Mouse (Mus musculus) liver, embryonic 12.5 days (tissue): ENCODE measurements around the gene Acsbg2. TPM values are rescaled to one million over a fixed set of nuclear protein-coding genes. Genes with fewer than 3 reads are reported as not detected.

ENCODE experiments used
- ATAC-seq: fragments of 200-750 bp; cut with Nextera tagmentation; 2 replicates; pipeline ENCODE4 v1.8.0; 2017; ENCODE audit warnings: moderate number of reproducible peaks, mild to moderate bottlenecking, moderate library complexity
- H3K27ac ChIP-seq: fragments of 300-500 bp; sonication (generic); 2 replicates; pipeline ENCODE4 v1.5.1; 2016; ENCODE audit warnings: mild to moderate bottlenecking
- H3K27me3 ChIP-seq: fragments of 300-500 bp; sonication (generic); replicated peaks from 2 replicates; pipeline ENCODE4 v1.6.1; 2016; ENCODE audit warnings: mild to moderate bottlenecking, moderate library complexity
- H3K36me3 ChIP-seq: fragments of 300-500 bp; sonication (generic); 2 replicates; pipeline ENCODE4 v1.6.1; 2016; ENCODE audit warnings: mild to moderate bottlenecking, moderate library complexity
- H3K4me1 ChIP-seq: fragments of 300-500 bp; sonication (generic); 2 replicates; pipeline ENCODE4 v1.6.1; 2016
- H3K4me2 ChIP-seq: fragments of 300-500 bp; sonication (generic); 2 replicates; pipeline ENCODE4 v1.6.1; 2016; ENCODE audit warnings: mild to moderate bottlenecking, moderate library complexity
- H3K4me3 ChIP-seq: fragments of 300-500 bp; sonication (generic); 2 replicates; pipeline ENCODE4 v1.5.1; 2016; ENCODE audit warnings: mild to moderate bottlenecking, moderate library complexity
- H3K9ac ChIP-seq: fragments of 300-500 bp; sonication (generic); 2 replicates; pipeline ENCODE4 v1.6.1; 2016; ENCODE audit warnings: mild to moderate bottlenecking, moderate library complexity
- H3K9me3 ChIP-seq: fragments of 300-500 bp; sonication (generic); replicated peaks from 2 replicates; pipeline ENCODE4 v1.6.1; 2016; ENCODE audit warnings: mild to moderate bottlenecking, moderate library complexity
- WGBS: fragments of 180-500 bp; shearing (Covaris S2); methylation state at CpG from one replicate; pipeline ENCODE4 v1.1.7; 2016; ENCODE audit not compliant: insufficient replicate concordance; 5-methylcytosine and 5-hydroxymethylcytosine counted together
- polyA plus RNA-seq: library from polyadenylated mRNA; unstranded; fragments of >200 nt; fragmentation: Nextera tagmentation; extraction: Ambion mirVana; gene quantifications from 2 replicates; pipeline ENCODE4 v1.2.1, GENCODE M21; 2016

The Acsbg2 gene
- polyA plus RNA-seq, 1 experiment from 2014 or later, result not detected

DNA sequence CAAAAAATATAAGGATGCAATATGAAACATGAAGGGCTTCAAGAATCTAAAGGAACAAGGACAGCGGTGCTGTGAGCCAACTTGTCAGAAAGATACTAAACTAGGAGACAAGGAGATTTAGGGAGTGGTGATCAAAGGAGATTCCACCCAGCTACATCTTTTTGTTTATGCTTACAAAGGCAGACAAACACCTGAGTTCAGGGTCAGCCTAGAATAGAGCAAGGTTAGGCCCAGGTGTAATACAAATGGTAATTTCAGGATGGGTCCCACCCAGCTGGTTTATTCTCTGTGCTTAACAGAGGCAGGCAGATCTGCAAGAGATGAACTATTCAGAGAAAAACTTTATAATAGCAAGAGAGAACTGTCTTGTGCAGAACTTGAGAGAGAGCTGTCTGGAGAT lies 40.9 kb downstream of the Acsbg2 start:
- Histone ChIP-seq H3K9ac (no peak overlapping the region), H3K36me3 (no peaks in the 10 kb centered on the region), H3K4me2 (no peak overlapping the region), H3K4me1 (peaks cover 49% of the 10 kb centered on the region), H3K27ac (no peak overlapping the region), H3K27me3 (peaks cover 55% of the 10 kb centered on the region), H3K4me3 (no peak overlapping the region), H3K9me3 (no peaks in the 10 kb centered on the region)
- WGBS, result 77% methylated on average over 1 of the region's 1 CpGs
- ATAC-seq, result no peak

DNA sequence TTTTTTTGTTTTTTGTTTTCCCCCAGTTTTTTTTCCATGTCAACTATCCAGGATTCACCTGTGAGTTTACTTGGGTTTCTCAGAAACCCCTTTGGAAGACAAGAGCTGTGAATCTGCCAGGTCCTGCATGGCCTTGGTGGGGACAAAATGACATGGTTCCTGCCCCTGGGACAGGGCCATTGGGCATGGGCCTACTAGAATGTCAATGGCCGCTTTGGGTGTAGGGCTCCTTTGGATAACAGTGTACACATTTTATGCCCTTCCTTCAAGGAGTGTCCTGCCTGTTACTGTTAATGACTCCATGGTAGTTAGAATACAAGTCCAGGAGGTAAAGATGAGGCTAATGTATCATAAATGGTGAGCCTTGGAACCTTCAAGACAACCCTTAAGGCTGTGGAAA lies 41.3 kb downstream of the Acsbg2 start:
- no peak overlapping the region for H3K4me3 ChIP-seq
- no peak overlapping the region for H3K9ac ChIP-seq
- peaks cover 54% of the 10 kb centered on the region for H3K4me1 ChIP-seq
- peaks cover 50% of the 10 kb centered on the region for H3K27me3 ChIP-seq
- no peaks in the 10 kb centered on the region for H3K36me3 ChIP-seq
- 75% methylated on average over 1 of the region's 1 CpGs for WGBS
- no peak for ATAC-seq
- no peak overlapping the region for H3K27ac ChIP-seq
- H3K9me3 ChIP-seq, result no peaks in the 10 kb centered on the region
- H3K4me2 ChIP-seq, result no peak overlapping the region

GRCm38 (mm10) chr17:56831111-56831816 lies 43.0 kb downstream of the Acsbg2 start:
- H3K4me3 ChIP-seq, result peak overlapping the region; percentile 92
- peaks cover 35% of the 10 kb centered on the region for H3K27me3 ChIP-seq
- H3K9ac ChIP-seq, result peak overlapping the region; percentile 66
- H3K27ac ChIP-seq, result no peak overlapping the region
- peak overlapping the region; percentile 94 for H3K4me2 ChIP-seq
- H3K9me3 ChIP-seq, result no peaks in the 10 kb centered on the region
- ATAC-seq, result peak; percentile 92
- under 1% methylated on average over 42 of the region's 42 CpGs for WGBS
- H3K4me1 ChIP-seq, result peaks cover 65% of the 10 kb centered on the region
- H3K36me3 ChIP-seq, result no peaks in the 10 kb centered on the region

GRCm38 (mm10) chr17:56830411-56831110 lies 43.7 kb downstream of the Acsbg2 start, which contains the start of gene Rfx2:
Gene Rfx2 (minus strand): TSS chr17:56831013.
- no peak; the same call in 1 of the 2 replicates for ATAC-seq
- under 1% methylated on average over 37 of the region's 62 CpGs for WGBS
- peak within 1 kb of the TSS; percentile 92 for H3K4me3 ChIP-seq
- no peaks in the 10 kb centered on the region for H3K9me3 ChIP-seq
- no peaks in the 10 kb centered on the region for H3K36me3 ChIP-seq
- H3K27ac ChIP-seq, result peak within 1 kb of the TSS; percentile 96
- peaks cover 65% of the 10 kb centered on the region for H3K4me1 ChIP-seq
- peak within 1 kb of the TSS; percentile 94 for H3K4me2 ChIP-seq
- peaks cover 31% of the 10 kb centered on the region for H3K27me3 ChIP-seq
- H3K9ac ChIP-seq, result peak within 1 kb of the TSS; percentile 92

DNA sequence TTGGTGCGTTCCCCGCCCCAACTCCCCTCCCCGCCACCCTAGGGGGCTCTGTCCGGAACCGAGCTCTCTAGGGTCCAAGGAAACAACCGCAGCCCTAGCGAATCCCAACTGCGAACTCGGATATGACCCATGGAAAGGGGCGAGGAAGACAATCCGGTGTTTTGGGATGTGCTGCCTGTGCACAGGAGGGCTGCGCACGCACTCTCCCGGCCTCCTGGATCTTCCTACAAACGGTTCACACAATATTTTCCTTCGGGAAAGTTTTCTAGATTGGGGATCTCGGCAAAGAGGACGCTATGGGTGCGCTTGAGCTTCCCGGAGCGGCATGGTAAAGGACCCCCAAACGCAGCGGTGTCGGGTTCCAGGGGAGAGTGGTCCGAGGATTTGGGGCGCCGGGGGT lies 44.5 kb downstream of the Acsbg2 start:
- peaks cover 31% of the 10 kb centered on the region for H3K27me3 ChIP-seq
- 3% methylated on average over 27 of the region's 27 CpGs for WGBS
- peak overlapping the region; percentile 94 for H3K4me2 ChIP-seq
- peak overlapping the region; percentile 96 for H3K27ac ChIP-seq
- ATAC-seq, result no peak
- H3K4me3 ChIP-seq, result peak overlapping the region; percentile 92
- no peaks in the 10 kb centered on the region for H3K9me3 ChIP-seq
- no peaks in the 10 kb centered on the region for H3K36me3 ChIP-seq
- H3K4me1 ChIP-seq, result peaks cover 65% of the 10 kb centered on the region
- peak overlapping the region; percentile 92 for H3K9ac ChIP-seq

DNA sequence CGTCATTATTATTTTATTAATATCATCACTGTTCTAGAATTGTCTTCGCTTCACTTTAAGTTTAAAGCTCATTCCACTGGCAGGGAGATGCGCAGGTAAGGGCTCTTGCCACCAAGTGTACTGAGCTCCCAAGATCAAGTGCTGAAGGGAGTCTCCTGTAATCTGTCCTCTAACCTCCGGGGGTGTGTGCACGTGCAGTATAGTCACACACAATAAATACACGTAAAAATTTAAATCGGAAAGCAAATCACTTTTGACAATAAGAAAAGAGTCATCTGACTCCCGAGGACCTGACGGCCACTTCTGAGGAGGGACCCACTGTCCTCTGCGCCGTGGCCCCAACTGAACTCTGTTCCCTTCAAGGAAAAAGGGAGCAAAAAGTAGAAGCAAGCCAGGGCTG lies 45.1 kb downstream of the Acsbg2 start:
- Histone ChIP-seq H3K4me1 (peaks cover 71% of the 10 kb centered on the region), H3K27ac (peak overlapping the region; percentile 96), H3K27me3 (peaks cover 31% of the 10 kb centered on the region), H3K4me3 (peak overlapping the region; percentile 92), H3K9ac (peak overlapping the region; percentile 92), H3K4me2 (peak overlapping the region; percentile 94), H3K36me3 (no peaks in the 10 kb centered on the region), H3K9me3 (no peaks in the 10 kb centered on the region)
- ATAC-seq, result no peak
- 31% methylated on average over 11 of the region's 11 CpGs for WGBS

DNA sequence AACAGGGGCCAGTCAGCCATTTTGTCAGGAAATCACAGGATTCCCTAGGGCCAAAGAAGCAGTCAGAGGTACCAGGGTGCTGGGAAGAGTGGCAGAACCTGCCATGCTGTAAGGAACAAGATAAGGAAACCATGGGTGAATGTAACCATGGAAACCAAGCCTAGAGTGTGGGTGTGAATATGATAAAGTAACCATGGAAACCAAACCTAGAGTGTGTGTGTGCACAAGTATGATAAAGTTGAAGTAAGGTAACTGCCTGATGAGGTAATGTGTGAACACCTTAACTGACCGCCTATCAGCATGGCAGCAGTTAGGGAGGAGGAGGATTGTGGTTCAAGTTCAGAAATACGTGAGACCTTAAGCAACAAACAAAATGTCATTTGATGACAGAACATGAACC lies 47.5 kb downstream of the Acsbg2 start:
- Histone ChIP-seq H3K9ac (peak overlapping the region; percentile 92), H3K9me3 (no peaks in the 10 kb centered on the region), H3K4me2 (peak overlapping the region; percentile 94), H3K4me1 (peaks cover 85% of the 10 kb centered on the region), H3K27me3 (peaks cover 17% of the 10 kb centered on the region), H3K36me3 (peaks cover 11% of the 10 kb centered on the region), H3K27ac (peak overlapping the region; percentile 96), H3K4me3 (peak overlapping the region; percentile 40)
- 29% methylated on average over 2 of the region's 2 CpGs for WGBS
- peak; percentile 69 for ATAC-seq

- Histone ChIP-seq H3K9ac (no peak overlapping the region), H3K4me3 (no peak overlapping the region), H3K4me2 (no peak overlapping the region), H3K27me3 (no peaks in the 10 kb centered on the region), H3K4me1 (peaks cover 76% of the 10 kb centered on the region), H3K9me3 (no peaks in the 10 kb centered on the region), H3K36me3 (peaks cover 11% of the 10 kb centered on the region), H3K27ac (0 out of 2 replicates have a peak overlapping the region, but pooled peaks have one; percentile 26)
- no peak for ATAC-seq
- 59% methylated on average over 2 of the region's 2 CpGs for WGBS
These were observed 50.9 kb downstream of the Acsbg2 start for GRCm38 (mm10) chr17:56823352-56823751.

GRCm38 (mm10) chr17:56822380-56822779 lies 51.9 kb downstream of the Acsbg2 start:
- Histone ChIP-seq H3K4me3 (no peak overlapping the region), H3K9ac (no peak overlapping the region), H3K4me1 (peaks cover 76% of the 10 kb centered on the region), H3K36me3 (peaks cover 11% of the 10 kb centered on the region), H3K27me3 (no peaks in the 10 kb centered on the region), H3K9me3 (no peaks in the 10 kb centered on the region), H3K4me2 (no peak overlapping the region), H3K27ac (no peak overlapping the region)
- no peak for ATAC-seq
- WGBS, result 71% methylated on average over 2 of the region's 2 CpGs

- Histone ChIP-seq H3K4me1 (peaks cover 55% of the 10 kb centered on the region), H3K27me3 (no peaks in the 10 kb centered on the region)
- no peak for ATAC-seq
These were observed 54.5 kb downstream of the Acsbg2 start for GRCm38 (mm10) chr17:56819694-56820111.

DNA sequence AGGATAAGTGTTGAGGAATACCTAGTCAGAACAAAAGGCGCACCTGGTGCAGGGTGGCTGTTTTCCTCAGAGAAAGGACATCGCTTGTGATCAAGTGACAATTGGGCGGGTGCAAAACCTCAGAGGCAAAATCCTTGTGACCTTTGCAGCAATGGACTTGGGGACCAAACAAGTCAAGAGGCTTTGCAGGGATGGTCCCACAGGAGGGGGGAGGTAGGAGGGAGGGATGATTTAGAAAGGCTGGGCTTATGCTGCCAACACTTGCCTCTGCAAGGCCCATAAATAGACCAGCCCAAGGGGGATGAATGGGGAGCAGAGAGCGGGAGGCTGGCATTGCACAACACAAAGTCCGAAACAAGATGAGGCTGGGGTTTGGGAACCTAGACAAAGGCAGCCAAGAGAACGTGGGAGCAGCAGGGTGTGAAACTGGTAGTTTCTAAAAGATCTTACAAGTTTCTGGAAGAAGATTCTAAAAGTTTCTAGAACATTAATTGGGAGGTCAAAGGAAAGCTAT lies 55.2 kb downstream of the Acsbg2 start:
- H3K4me1 ChIP-seq, result peaks cover 55% of the 10 kb centered on the region
- no peak for ATAC-seq
- H3K9ac ChIP-seq, result no peak overlapping the region
- no peaks in the 10 kb centered on the region for H3K27me3 ChIP-seq
- H3K36me3 ChIP-seq, result peaks cover 17% of the 10 kb centered on the region
- 66% methylated on average over 6 of the region's 6 CpGs for WGBS
- no peak overlapping the region for H3K4me2 ChIP-seq
- no peaks in the 10 kb centered on the region for H3K9me3 ChIP-seq
- no peak overlapping the region for H3K4me3 ChIP-seq
- peak overlapping the region; percentile 43; the same call in 1 of the 2 replicates for H3K27ac ChIP-seq

More at GRCm38 (mm10) chr17:56819694-56820111, 54.5 kb downstream of the Acsbg2 start:
- Histone ChIP-seq H3K4me3 (no peak overlapping the region), H3K9me3 (no peaks in the 10 kb centered on the region), H3K4me2 (no peak overlapping the region), H3K36me3 (peaks cover 17% of the 10 kb centered on the region), H3K9ac (no peak overlapping the region), H3K27ac (peak overlapping the region; percentile 17; the same call in 1 of the 2 replicates)
- WGBS, result 69% methylated on average over 8 of the region's 8 CpGs
